Mouse (Mus musculus) spleen, adult 2 months (tissue): ENCODE measurements at regions not wholly inside any gene's neighbourhood (a gene's known extent, or its start where the extent isn't known, plus 50 kb on each side); places are given as distances from the start of the nearest gene placed in this dataset.

Experiments
- CTCF ChIP-seq: fragments of 200-500 bp; IDR thresholded peaks from 2 replicates; pipeline ENCODE4 v1.5.1; 2011; ENCODE audit warnings: mild to moderate bottlenecking, inconsistent platforms; ENCODE audit not compliant: insufficient read depth, insufficient read length, insufficient replicate concordance; ENCODE audit errors: extremely low read depth
- POLR2A ChIP-seq: fragments of 200-500 bp; IDR thresholded peaks from 2 replicates; pipeline ENCODE4 v1.6.1; 2011; ENCODE audit warnings: low read depth, low read length, inconsistent platforms

DNA sequence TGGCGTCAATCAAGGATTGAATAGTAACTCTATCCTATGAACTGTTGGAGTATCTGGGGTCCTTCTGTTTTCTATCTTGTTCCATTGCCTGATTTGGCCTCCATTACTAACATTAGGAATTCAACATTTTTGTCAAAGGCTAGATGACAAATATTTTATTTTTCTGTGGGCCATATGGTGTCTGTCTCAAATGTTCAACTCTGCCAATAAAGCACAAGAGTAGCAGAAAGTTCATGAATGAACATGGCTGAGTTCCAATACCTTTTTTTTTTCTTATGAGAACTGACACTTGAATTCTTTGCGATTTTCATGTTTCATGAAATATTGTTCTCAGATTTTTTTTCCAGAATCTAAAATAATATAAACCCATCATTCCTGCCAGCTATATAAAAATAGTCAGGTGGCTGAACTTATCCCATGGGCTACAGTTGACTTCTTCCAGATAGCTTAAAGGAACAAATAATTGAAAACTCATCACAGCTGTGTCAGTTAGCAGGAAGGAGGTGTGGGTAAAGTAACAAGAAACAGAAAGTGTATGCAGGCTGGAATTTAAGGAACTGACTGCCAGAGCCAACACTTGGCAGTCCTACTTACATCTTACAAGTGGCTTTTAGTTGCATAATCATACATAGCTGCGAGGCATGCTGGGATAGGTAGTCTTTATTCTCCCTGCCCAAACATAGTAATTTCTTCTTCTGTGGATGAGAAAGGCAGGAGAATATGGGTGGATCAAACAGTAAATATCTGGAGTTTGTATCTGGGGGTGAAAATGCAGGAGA lies 469.8 kb downstream of the Bckdhb start:
- TF ChIP-seq CTCF, result no peak
- no peak for TF ChIP-seq POLR2A
